Mouse (Mus musculus): Measurements from ENCODE around the gene Olfr568. TPM values are rescaled to one million over a fixed set of nuclear protein-coding genes. Genes with fewer than 3 reads are reported as not detected.

Gene Olfr568
- not detected in 2 replicates for polyA plus RNA-seq (2012; rRNA removed)

GRCm38 (mm10) chr7:102876822-102877221 is at the start of gene Olfr568:
Gene Olfr568 (plus strand): TSS chr7:102877122.

DNA sequence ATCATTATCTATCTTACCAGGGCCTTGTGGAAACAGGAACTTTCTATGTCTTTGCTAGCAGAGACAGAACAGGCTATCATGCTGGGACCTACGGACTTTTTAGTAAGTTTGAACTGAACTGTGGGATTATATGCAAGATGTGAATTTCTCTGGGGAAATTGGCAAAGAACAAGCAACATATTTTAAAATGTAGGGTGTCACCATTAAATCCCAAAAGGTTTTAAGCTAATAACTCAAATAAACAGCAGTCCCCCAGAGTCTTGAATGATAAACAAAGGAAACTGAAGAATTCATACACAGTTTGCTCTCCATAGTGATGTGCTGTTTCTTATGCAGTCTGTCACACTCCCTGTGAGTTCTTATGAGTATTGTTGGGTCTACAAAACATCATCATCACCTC is 18.3 kb upstream of the Olfr568 start, which contains the start of gene Olfr566:
Gene Olfr566 (minus strand): TSS at position 101 of the 400 bp plus-strand sequence.

GRCm38 (mm10) chr7:102890782-102891181 is 13.9 kb downstream of the Olfr568 start, which contains the start of gene Olfr569:
Gene Olfr569 (minus strand): TSS chr7:102890882.

DNA sequence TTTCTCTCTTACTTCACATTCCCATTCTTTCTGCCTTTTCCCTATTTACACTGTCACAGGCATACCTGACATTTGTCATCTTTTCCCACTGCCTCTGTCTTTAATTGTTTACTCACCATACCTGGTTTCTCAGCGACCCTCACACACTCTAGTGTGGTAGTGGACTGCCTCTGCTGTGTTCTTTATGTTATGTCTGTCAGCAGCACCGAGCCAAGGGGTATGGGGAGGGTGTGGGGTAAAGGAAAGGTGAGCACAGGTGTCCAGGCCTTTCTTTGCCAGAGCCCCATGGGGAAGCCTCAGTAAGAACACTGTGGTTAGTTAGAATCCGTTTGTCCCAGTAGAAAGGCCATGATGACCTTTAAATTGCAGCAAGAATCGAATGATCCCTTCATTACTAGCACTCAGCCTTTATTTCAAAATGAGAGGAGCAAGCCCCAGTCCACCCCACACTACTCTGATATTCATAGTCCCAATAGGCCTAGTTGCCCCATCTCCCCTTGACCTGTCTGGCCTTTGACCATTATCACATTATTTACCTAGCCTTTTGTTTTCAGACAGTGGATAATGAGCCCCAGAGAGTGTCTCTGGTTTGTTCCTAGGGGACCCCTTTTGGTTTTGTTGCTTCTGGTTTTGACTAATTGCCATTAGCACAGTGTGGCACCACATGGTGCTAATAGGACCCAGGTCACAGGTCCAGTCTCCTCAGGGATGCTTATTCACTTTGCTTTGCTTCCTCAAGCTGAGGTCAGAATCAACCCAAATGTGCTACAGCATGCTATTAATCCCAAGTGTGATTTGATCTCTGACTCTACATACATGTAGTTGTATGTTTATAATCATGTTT is 40.3 kb downstream of the Olfr568 start, which contains the start of gene Olfr571:
Gene Olfr571 (minus strand): TSS at position 505 of the 844 bp plus-strand sequence.

GRCm38 (mm10) chr7:102924109-102924508 is 47.2 kb downstream of the Olfr568 start, which contains the start of gene Olfr572:
Gene Olfr572 (plus strand): TSS chr7:102924409.

Other genes starting within 250 kb of the Olfr568 start
- not detected in 2 replicates for gene Olfr554, start 238.7 kb upstream of the Olfr568 start, polyA plus RNA-seq (2012; rRNA removed)
- gene Olfr555, start 218.3 kb upstream of the Olfr568 start, polyA plus RNA-seq (2012; rRNA removed) = not detected in 2 replicates
- gene Olfr556, start 212.2 kb upstream of the Olfr568 start, polyA plus RNA-seq (2012; rRNA removed) = not detected in 2 replicates
- 2.8 and 3.8 TPM in 2 replicates for gene Trim68, start 189.8 kb upstream of the Olfr568 start, polyA plus RNA-seq (2012; rRNA removed)
- not detected in 2 replicates for gene Olfr557, start 181.2 kb upstream of the Olfr568 start, polyA plus RNA-seq (2012; rRNA removed)
- gene Olfr558, start 174.9 kb upstream of the Olfr568 start, polyA plus RNA-seq (2012; rRNA removed) = 0.15 and 0.35 TPM in 2 replicates
- gene Olfr33, start 158.1 kb upstream of the Olfr568 start, polyA plus RNA-seq (2012; rRNA removed) = 0.15 TPM in 1 of 2 replicates, not detected in the other
- not detected in 2 replicates for gene Olfr559, start 149.6 kb upstream of the Olfr568 start, polyA plus RNA-seq (2012; rRNA removed)
- gene Olfr560, start 117.8 kb upstream of the Olfr568 start, polyA plus RNA-seq (2012; rRNA removed) = not detected in 2 replicates
- 0.41 and 0.78 TPM in 2 replicates for gene Olfr78, start 117.7 kb upstream of the Olfr568 start, polyA plus RNA-seq (2012; rRNA removed)
- not detected in 2 replicates for gene Olfr561, start 105.9 kb upstream of the Olfr568 start, polyA plus RNA-seq (2012; rRNA removed)
- not detected in 2 replicates for gene Olfr564, start 73.6 kb upstream of the Olfr568 start, polyA plus RNA-seq (2012; rRNA removed)
- gene Olfr566, start 18.4 kb upstream of the Olfr568 start, polyA plus RNA-seq (2012; rRNA removed) = not detected in 2 replicates
- gene Olfr569, start 13.8 kb downstream of the Olfr568 start, polyA plus RNA-seq (2012; rRNA removed) = not detected in 2 replicates
- not detected in 2 replicates for gene Olfr570, start 17.5 kb downstream of the Olfr568 start, polyA plus RNA-seq (2012; rRNA removed)
- not detected in 2 replicates for gene Olfr571, start 40.4 kb downstream of the Olfr568 start, polyA plus RNA-seq (2012; rRNA removed)
- gene Olfr572, start 47.3 kb downstream of the Olfr568 start, polyA plus RNA-seq (2012; rRNA removed) = not detected in 2 replicates
- gene Olfr573-ps1, start 65.5 kb downstream of the Olfr568 start, polyA plus RNA-seq (2012; rRNA removed) = not detected in 2 replicates
- gene Olfr574, start 71.3 kb downstream of the Olfr568 start, polyA plus RNA-seq (2012; rRNA removed) = not detected in 2 replicates
- not detected in 2 replicates for gene Olfr575, start 81.7 kb downstream of the Olfr568 start, polyA plus RNA-seq (2012; rRNA removed)
- not detected in 2 replicates for gene Olfr576, start 85.5 kb downstream of the Olfr568 start, polyA plus RNA-seq (2012; rRNA removed)
- not detected in 2 replicates for gene Olfr577, start 98.8 kb downstream of the Olfr568 start, polyA plus RNA-seq (2012; rRNA removed)
- not detected in 2 replicates for gene Olfr578, start 112.2 kb downstream of the Olfr568 start, polyA plus RNA-seq (2012; rRNA removed)
- gene Olfr582, start 160.9 kb downstream of the Olfr568 start, polyA plus RNA-seq (2012; rRNA removed) = not detected in 2 replicates
- not detected in 2 replicates for gene Olfr583, start 174.2 kb downstream of the Olfr568 start, polyA plus RNA-seq (2012; rRNA removed)
- gene Olfr584, start 204.8 kb downstream of the Olfr568 start, polyA plus RNA-seq (2012; rRNA removed) = not detected in 2 replicates
- gene Olfr585, start 220.6 kb downstream of the Olfr568 start, polyA plus RNA-seq (2012; rRNA removed) = not detected in 2 replicates
- not detected in 2 replicates for gene Olfr586, start 248.5 kb downstream of the Olfr568 start, polyA plus RNA-seq (2012; rRNA removed)